Mouse (Mus musculus) brown adipose tissue, adult 24 weeks (tissue): ENCODE data around the gene Slc25a11. TPM values are rescaled to one million over a fixed set of nuclear protein-coding genes. Genes with fewer than 3 reads are reported as not detected.
A peak's percentile ranks its signal among the peaks of the same experiment; 100 is the strongest.

Experiments used
- H3K27ac ChIP-seq: fragments of 200-500 bp; replicated peaks from 2 replicates; pipeline ENCODE4 v1.5.1; 2012; ENCODE audit warnings: low read depth, mild to moderate bottlenecking, low read length
- H3K4me1 ChIP-seq: fragments of 200-500 bp; 2 replicates; pipeline ENCODE4 v1.6.1; 2012; ENCODE audit warnings: low read length, mixed read lengths; ENCODE audit not compliant: control insufficient read depth, insufficient read depth, insufficient read length
- H3K4me3 ChIP-seq: fragments of 200-500 bp; 2 replicates; pipeline ENCODE4 v1.5.1; 2012; ENCODE audit warnings: low read depth, mild to moderate bottlenecking, low read length, moderate library complexity; ENCODE audit not compliant: insufficient read depth
- polyA plus RNA-seq: library from polyadenylated mRNA; stranded (reverse); fragments of >200 nt; gene quantifications from 2 replicates; pipeline ENCODE4 v1.2.4, GENCODE M21; 2012; ENCODE audit not compliant: missing spikeins, insufficient read depth, insufficient read length

Gene Slc25a11
- polyA plus RNA-seq, 1 experiment = 166 TPM

DNA sequence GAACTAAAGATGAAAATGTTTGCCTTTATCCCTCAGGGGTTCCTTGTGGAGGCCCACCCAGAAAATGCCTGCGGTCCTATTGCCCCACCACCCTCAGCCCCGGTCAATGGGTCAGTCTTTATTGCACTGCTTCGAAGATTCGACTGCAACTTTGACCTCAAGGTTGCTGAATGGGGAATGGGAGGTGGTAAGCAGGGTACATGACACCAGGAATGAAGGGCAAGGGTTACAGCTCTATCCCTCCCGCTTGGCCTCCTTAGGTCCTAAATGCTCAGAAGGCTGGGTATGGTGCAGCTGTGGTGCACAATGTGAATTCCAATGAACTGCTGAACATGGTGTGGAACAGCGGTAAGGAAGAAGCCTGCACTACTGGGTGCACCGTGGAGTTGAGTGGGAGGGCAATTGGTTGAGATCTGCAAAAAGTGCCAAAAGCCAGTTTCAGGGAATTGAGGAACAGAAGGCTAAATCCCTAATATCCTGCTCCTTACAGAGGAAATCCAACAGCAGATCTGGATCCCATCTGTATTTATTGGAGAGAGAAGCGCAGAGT lies 2.0 kb upstream of the Slc25a11 start:
- Histone ChIP-seq H3K4me3 (0 out of 2 replicates have a peak overlapping the region, but pooled peaks have one; percentile 1), H3K27ac (no peak overlapping the region), H3K4me1 (peaks cover 8% of the 10 kb centered on the region)

DNA sequence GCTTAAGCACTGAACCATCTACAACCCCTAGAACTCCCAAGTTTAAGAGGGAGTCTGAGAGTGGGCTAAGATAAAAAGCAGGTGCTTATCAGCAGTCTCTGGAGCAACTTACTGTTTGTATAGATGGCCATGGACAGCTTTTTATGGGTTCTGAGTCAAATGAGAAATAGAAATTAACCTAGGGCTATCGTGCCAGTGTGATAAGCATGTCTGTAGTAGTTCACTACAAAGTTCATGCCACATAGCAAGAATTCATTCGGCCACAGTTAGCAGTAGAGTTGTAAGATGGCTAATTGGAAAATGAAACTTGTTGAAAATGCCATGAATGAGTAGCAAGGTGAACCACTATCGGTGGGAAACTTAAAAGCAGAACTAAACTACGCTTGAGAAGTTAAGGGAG lies 1.2 kb upstream of the Slc25a11 start:
- Histone ChIP-seq H3K4me1 (peaks cover 8% of the 10 kb centered on the region), H3K4me3 (peak overlapping the region; percentile 83), H3K27ac (no peak overlapping the region)

DNA sequence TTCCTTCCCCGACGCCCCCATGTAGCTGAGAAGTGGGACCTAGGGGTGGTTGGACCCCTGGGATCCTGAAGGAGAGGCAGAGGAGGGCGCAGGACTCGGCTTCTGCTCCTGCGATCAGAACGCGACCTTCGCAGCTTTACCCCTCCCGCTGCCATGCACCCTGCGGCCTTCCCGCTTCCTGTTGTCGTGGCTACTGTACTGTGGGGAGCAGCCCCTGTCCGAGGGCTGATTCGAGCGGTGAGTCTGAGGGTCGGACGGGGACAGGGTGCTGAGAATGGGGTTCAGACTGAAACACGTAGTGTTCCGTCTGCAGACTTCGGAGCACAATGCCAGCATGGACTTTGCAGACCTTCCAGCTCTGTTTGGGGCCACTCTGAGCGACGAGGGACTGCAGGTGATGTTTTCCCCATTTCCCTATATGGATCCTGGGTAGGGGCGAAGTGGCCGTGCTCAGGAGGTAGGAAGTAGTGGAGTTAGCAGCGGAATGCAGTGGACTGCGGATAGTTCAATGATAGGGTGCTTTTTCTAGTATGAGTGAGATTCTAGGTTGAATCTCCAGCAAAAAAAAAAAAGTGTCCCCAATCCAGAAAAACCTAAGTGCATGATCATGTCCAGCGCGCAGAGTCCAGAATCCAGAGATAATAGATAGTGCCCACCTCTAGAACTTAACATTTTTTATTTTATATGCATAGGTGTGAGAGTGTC lies 589 bp upstream of the Slc25a11 start:
- Histone ChIP-seq H3K4me3 (peak overlapping the region; percentile 83), H3K27ac (peak overlapping the region; percentile 97), H3K4me1 (peaks cover 8% of the 10 kb centered on the region)

DNA sequence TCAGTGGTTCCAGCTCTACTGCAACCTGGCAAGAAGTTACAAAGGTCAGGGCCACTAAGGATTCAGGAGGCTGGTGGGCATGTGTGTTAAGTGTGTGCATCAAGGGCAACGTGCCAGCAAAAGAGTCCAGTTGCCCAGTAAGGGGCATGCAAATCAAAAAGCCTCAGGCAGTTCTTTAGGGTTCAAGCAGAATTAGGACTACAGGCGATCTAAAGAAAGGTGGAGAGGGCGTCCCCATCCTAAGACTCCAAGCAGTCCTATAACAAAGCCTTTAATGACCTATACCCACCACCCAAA lies 1.1 kb downstream of the Slc25a11 start:
- peaks cover 8% of the 10 kb centered on the region for H3K4me1 ChIP-seq

DNA sequence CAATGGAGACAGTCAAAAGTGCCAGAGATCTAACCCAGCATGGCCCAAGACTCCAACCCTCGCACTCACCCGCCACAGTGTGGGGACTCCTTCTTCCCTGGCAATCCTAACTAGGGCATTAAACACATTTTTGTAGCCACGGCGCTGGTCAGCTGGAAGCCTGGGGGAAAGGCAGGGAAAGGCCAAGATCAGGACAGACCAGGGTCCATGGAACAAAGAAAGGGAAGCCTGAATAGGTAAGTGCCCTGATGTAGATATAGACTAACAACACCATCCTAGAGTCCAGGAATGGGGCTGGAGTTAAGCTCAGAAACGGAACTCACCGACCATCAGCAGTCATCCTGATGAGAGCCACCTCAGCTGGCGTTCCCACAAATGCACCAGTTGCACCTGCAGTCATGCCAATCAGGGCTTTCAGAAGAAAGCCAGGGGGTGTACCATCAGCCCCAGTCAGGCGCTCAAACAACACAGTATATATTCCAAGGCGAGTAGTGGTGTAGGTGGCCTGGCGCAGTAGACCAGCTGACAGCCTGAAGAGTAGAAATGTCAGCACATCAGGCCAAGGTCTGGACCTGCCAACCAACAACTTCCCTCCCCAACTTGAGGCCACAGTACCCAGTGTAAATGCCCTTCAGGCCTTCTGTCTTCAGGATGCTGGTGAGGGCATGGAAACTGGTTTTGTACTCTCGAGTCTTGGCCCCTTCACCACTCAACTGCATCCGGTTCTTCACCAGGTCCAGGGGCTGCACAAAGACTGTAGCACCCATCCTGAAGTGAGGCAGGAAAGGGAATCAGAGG lies 1.6 kb downstream of the Slc25a11 start:
- Histone ChIP-seq H3K4me3 (peak overlapping the region; percentile 97), H3K4me1 (peaks cover 8% of the 10 kb centered on the region), H3K27ac (no peak overlapping the region)

More for the DNA sequence above, 1.1 kb downstream of the Slc25a11 start:
- H3K27ac ChIP-seq = peak overlapping the region; percentile 91; the same call in 1 of the 2 replicates
- peak overlapping the region; percentile 97 for H3K4me3 ChIP-seq

DNA sequence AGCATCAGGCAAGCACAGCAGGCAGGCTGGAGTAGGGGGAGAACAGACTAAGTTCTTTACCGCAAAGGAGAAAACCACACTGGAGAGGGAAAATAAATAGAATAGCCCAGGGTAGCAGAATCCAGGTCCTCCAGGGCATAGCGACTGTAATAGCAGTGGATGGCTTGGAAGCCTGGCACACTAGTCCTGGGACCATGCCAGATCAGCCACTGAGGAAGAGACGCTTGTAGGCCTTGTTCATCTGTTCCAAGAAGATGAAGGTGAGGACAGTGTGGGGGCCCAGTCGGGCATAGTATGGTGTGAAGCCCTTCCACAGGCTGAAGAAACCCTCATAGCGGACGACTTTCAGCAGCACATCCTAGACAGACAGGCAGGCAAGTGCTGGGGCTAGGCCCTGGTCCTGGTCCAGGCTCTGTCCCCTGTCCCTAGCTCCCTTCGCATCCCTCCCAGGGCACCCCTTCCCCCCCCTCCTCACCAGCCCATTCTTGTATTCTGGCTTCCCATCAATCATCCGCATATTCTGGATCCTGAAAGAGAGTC lies 2.6 kb downstream of the Slc25a11 start:
- Histone ChIP-seq H3K27ac (no peak overlapping the region), H3K4me1 (peaks cover 8% of the 10 kb centered on the region), H3K4me3 (no peak overlapping the region)

DNA sequence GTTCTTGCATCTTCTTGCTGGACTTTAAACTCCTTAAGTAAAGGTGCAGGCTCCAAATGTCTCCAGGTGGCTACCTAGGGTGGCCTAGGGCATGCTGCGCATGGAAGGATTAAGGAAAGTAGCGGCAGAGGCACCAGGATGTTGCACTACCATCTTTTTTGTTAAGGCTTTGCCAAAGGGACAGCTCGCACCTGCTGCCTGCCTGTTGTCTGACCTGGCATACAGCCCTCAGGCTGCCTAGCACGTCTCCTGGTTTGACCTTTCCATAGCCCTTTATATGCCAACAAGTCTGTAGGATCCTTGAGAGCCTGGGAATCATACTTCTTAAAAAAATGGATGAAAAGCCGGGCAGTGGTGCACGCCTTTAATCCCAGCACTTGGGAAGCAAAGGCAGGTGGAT lies 4.2 kb downstream of the Slc25a11 start:
- Histone ChIP-seq H3K4me3 (no peak overlapping the region), H3K27ac (no peak overlapping the region), H3K4me1 (peaks cover 8% of the 10 kb centered on the region)

DNA sequence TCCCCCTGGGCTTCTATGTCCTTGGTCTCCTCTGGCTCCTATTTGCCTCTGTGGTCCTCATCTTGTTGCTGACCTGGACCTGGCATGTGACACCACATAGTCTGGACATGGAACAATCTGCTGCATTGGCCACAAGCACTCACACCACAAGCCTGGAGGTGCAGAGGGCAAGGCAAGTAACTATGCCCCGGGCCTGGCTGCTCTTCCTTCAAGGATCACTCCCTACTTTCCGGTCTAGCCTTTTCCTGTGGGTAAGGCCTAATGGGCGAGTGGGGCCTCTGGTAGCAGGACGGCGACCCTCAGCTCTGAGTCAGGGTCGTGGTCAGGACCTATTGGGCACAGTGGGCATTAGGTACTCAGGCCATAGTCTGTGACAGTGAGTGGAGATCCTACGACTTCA lies 6.0 kb downstream of the Slc25a11 start:
- H3K27ac ChIP-seq = no peak overlapping the region
- no peak overlapping the region for H3K4me3 ChIP-seq
- H3K4me1 ChIP-seq = peaks cover 7% of the 10 kb centered on the region

DNA sequence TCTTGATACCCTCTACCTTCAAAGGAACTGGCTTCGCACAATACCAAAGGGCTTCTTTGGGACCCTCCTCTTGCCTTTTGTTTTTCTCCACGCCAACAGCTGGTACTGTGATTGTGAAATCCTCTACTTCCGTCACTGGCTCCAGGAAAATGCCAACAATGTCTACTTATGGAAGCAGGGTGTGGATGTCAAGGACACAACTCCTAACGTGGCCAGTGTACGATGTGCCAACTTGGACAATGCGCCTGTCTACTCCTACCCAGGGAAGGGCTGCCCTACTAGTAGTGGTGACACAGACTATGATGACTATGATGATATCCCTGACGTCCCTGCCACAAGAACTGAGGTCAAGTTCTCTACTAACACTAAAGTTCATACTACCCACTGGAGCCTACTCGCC lies 7.3 kb downstream of the Slc25a11 start:
- no peak overlapping the region for H3K27ac ChIP-seq
- no peaks in the 10 kb centered on the region for H3K4me1 ChIP-seq
- no peak overlapping the region for H3K4me3 ChIP-seq

DNA sequence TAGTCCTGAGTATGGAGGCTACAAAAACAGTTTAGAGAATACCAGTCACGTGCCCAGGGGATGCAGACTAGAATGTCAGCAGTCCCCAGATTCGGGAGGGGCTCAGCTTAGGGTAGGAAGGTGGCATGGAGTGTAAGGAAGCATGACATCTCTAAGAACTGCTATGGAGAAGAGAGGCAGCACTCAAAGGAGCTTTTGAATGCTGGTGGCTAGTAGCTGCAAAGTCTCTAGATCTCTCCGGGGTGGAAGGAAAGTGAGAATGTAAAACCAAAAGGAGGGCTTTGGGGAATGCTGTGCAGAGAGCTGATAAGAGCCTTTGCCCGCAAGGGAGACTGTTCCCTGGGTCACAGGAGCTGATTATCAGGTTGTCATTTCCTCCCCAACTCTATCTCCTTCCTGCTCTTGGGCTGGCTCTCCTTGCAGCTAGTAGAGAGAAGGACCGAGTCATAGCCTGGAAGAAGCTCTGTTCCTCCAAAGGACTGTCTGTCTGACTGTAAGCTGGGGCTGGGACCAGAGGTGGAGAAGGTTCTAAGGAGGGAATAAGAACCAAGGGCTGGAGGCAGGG lies 8.5 kb downstream of the Slc25a11 start, which contains the start of gene Gp1ba:
Gp1ba (plus strand) TSS at position 409 of the 565 bp plus-strand sequence.
- Histone ChIP-seq H3K4me3 (no peak within 1 kb of the TSS), H3K27ac (no peak within 1 kb of the TSS), H3K4me1 (no peaks in the 10 kb centered on the region)

DNA sequence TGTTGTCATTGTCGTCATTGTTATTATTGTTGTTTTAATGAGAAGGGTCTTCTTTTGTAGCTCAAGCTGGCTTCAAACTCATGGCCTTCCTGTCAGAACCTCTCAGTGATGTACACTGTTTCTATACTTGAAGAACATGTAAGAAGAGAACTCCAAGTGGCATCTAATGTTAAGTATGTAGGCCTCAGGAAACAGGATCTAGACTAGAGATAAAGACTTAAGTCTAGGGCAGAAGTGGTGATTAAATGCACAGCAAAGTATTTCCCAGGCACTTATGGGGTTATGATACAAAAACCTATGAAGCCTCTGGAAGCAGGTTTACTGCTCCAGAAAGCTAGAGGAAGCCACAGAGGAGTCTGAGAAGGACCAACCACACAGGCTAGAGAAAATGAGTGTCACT lies 9.0 kb downstream of the Slc25a11 start:
- Histone ChIP-seq H3K27ac (no peak overlapping the region), H3K4me3 (no peak overlapping the region), H3K4me1 (no peaks in the 10 kb centered on the region)

DNA sequence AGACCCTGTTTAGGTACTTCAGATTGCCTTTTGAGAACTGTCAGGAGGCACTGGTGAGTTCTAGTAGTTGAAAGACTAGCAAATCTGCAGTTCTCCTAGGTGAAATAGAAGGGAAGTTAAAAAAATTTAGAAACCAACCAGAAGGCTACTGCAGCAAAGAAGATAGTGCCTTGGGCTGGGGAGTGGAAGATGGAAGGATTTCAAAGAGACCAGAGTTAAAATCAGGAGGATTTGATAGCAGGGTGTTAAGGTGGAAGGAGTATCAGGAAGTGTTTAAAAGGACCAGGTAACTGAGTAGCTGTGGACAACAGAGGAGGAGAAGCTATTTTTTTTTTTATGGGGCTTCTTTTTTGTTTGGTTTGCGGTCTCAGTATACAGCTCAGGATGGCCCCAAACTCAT lies 9.5 kb downstream of the Slc25a11 start:
- Histone ChIP-seq H3K4me1 (no peaks in the 10 kb centered on the region), H3K27ac (no peak overlapping the region), H3K4me3 (no peak overlapping the region)

DNA sequence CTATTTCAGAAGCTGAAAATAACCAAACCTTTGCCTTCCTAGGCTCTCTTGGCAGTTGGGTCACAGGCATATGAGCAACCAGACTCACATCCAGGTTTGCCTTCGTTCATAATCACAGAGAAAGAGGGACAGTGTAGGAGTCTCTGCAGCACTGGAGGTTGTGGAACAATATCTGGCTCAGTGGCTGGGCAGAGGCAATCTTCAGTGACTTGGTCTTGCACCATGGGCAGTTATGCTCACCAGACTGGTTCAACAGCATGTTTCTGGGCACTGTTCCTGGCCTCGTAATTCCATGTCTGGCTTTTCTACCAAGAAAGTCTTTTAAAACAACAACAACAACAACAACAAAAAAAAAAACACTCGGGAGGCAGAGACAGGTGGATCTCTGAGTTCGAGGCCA lies 11.7 kb downstream of the Slc25a11 start:
- Histone ChIP-seq H3K4me3 (no peak overlapping the region), H3K27ac (no peak overlapping the region)

DNA sequence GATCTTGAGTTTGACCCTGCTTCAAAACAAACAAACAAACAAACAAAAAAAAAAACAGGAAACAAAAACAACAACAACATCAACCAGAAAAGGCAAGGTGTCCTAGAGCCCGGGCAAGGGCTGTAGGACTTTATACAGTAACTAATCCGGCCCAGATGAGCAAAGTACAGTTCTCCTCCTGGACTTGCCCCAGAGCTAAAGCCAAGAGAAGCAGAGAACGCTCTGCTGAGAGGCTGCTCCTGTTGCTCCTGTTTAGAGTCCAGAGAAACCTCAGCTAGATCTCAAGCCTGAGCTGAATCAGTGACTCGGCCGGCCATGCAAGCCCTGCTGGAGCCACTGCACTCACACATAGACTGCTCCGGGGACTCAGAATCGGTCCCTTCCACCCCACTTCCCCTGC lies 17.1 kb downstream of the Slc25a11 start:
- Histone ChIP-seq H3K4me3 (no peak overlapping the region), H3K27ac (no peak overlapping the region), H3K4me1 (no peaks in the 10 kb centered on the region)

More for the DNA sequence above, 11.7 kb downstream of the Slc25a11 start:
- H3K4me1 ChIP-seq = no peaks in the 10 kb centered on the region

DNA sequence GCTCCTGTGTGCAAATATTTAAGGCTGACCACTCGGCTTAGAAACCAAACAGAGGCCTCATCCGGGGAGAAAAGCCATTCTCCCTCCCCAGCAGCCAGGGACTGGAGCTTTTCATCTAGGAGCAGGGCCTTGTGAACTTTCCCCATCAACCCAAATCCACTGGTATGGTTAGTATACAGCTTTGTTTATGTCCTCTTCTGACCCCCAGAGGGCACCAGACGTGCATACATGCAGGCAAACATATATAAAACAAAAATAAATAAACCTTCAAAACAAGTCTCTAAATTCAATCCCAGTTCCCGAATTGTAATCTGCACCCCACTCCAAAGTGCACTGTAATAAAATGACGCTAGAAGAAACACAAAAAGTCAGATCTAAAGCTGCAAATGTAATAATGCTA lies 17.7 kb downstream of the Slc25a11 start:
- no peaks in the 10 kb centered on the region for H3K4me1 ChIP-seq
- H3K4me3 ChIP-seq = no peak overlapping the region
- H3K27ac ChIP-seq = no peak overlapping the region
